Mouse (Mus musculus): Measurements from ENCODE around the gene Psmc3ip. TPM values are rescaled to one million over a fixed set of nuclear protein-coding genes. Genes with fewer than 3 reads are reported as not detected.
A peak's percentile ranks its signal among the peaks of the same experiment; 100 is the strongest.

Psmc3ip gene
- polyA plus RNA-seq, 1 experiment from 2014 or later: 34.3 TPM

DNA sequence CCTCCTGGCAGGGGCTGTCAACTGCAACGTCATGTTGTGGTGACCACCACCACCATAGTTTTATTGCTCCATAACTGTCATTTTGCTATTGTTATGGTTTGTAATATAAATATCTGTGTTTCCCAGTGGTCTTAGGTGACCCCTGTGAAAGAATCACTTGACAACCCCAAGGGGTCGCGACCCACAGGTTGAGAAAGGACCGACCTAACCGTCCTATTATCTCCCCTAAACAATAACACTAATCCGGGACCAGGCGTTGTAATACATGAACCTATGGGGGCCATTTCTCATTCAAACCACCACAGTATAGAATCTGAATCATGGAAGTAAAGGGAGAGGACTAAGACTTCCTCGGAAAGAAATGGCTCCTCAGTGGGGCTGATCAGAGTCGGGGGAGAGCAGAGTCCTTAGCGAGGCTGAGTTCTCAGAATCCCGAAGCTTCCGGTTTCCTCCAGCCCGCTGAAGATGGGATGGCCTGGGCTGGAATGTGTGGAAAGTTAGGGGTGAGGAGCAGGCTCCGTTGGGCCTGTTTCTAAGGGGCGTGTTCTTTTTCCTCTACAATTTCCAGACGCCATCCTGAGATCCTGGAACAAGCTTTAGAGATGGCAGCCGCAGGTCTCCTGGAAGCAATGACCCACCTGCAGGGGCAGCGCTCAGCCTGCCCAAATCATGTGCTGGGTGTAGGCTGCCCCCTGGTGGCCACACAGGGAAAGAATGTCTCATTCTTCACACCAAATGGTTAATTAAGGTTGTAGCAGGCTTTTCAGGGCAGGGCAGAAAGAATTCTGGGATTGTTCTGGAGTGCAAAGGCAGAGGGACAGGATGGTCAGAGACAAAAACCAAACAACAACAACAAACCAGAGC lies 28.5 kb downstream of the Psmc3ip start:
- H3K9ac ChIP-seq: peak overlapping the region; percentile 40; the same call in 1 of the 2 replicates
- H3K9me3 ChIP-seq (replicated peaks): no peaks in the 10 kb centered on the region
- H3K27me3 ChIP-seq: peaks cover 9% of the 10 kb centered on the region
- peaks cover 26% of the 10 kb centered on the region for H3K36me3 ChIP-seq
- peak overlapping the region; percentile 53 for H3K4me2 ChIP-seq (replicated peaks)
- no peak overlapping the region for H3K27ac ChIP-seq
- WGBS: 25% methylated on average over 18 of the region's 18 CpGs
- H3K4me1 ChIP-seq: peaks cover 27% of the 10 kb centered on the region
- peak overlapping the region; percentile 23 for H3K4me3 ChIP-seq
- no peak for ATAC-seq (ENCODE audit: low FRiP score)

GRCm38 (mm10) chr11:101065002-101065401 lies 30.2 kb downstream of the Psmc3ip start:
- Histone ChIP-seq H3K4me1 (peaks cover 19% of the 10 kb centered on the region), H3K9ac (no peak overlapping the region), H3K27ac (no peak overlapping the region), H3K9me3 (replicated peaks) (no peaks in the 10 kb centered on the region), H3K4me3 (no peak overlapping the region), H3K36me3 (peaks cover 43% of the 10 kb centered on the region), H3K4me2 (replicated peaks) (no peak overlapping the region), H3K27me3 (0 out of 2 replicates have a peak, but pooled peaks cover 2% of the 10 kb centered on the region)
- WGBS: 96% methylated on average over 9 of the region's 9 CpGs
- ATAC-seq (ENCODE audit: low FRiP score): no peak

DNA sequence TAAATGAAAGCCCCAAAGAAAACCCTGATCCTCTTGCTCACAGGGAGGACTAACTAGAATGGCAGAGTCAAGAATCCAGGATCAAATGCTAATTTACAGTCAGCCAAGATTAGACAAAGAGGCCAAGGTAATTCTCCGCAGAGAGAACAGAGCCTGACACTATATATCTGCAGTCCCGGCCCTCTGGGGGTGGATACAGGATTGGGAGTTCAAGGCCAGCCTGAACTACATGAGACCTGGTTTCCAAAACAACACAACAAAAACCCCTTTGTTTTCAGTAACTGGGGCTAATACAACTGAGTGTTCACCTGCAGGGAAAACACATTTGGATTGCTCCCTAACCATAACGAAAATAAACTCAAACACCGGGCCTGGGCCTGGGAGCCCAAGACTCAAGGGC lies 30.8 kb downstream of the Psmc3ip start:
- Histone ChIP-seq H3K4me1 (peaks cover 19% of the 10 kb centered on the region), H3K4me2 (replicated peaks) (no peak overlapping the region), H3K9ac (no peak overlapping the region), H3K9me3 (replicated peaks) (no peaks in the 10 kb centered on the region), H3K36me3 (peaks cover 48% of the 10 kb centered on the region), H3K27me3 (0 out of 2 replicates have a peak, but pooled peaks cover 2% of the 10 kb centered on the region), H3K4me3 (no peak overlapping the region), H3K27ac (peak overlapping the region; percentile 71)
- no peak for ATAC-seq (ENCODE audit: low FRiP score)
- 86% methylated on average over 4 of the region's 4 CpGs for WGBS

DNA sequence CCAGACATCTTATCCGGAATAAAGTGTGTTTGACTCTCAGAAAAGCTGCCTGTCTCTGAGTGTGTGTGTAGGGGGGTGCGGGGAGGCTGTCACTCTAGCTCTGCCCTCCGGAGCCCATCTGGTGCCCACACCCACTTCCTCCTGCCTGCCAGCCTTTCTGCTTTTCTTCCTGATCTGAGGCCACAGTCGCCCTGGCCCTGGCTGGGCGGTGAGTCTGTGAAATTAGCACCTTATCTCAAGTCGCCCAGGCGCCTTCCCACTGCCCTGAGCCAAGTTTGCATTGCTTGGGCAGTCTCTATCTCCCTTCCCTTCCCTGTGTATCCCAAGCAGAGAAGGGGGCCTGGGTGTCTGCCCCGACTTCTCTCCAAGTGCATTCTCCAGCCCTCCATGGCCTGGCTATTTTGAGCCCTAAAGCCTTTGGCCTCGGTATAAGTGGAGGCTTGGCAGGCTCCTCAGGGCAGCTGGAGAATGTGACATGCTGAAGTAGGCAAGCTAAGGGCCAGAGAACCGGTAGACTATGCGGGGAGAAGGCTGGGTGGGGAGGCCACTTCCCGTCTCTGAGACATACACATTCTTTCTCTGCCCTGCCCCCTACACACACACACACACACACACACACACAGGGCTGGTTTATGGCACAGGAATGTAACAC lies 31.4 kb downstream of the Psmc3ip start:
- Histone ChIP-seq H3K4me1 (peaks cover 19% of the 10 kb centered on the region), H3K27me3 (0 out of 2 replicates have a peak, but pooled peaks cover 2% of the 10 kb centered on the region), H3K36me3 (peaks cover 54% of the 10 kb centered on the region), H3K4me2 (replicated peaks) (no peak overlapping the region), H3K9ac (peak overlapping the region; percentile 27), H3K9me3 (replicated peaks) (no peaks in the 10 kb centered on the region), H3K4me3 (no peak overlapping the region), H3K27ac (peak overlapping the region; percentile 71)
- no peak for ATAC-seq (ENCODE audit: low FRiP score)
- 53% methylated on average over 12 of the region's 12 CpGs for WGBS

DNA sequence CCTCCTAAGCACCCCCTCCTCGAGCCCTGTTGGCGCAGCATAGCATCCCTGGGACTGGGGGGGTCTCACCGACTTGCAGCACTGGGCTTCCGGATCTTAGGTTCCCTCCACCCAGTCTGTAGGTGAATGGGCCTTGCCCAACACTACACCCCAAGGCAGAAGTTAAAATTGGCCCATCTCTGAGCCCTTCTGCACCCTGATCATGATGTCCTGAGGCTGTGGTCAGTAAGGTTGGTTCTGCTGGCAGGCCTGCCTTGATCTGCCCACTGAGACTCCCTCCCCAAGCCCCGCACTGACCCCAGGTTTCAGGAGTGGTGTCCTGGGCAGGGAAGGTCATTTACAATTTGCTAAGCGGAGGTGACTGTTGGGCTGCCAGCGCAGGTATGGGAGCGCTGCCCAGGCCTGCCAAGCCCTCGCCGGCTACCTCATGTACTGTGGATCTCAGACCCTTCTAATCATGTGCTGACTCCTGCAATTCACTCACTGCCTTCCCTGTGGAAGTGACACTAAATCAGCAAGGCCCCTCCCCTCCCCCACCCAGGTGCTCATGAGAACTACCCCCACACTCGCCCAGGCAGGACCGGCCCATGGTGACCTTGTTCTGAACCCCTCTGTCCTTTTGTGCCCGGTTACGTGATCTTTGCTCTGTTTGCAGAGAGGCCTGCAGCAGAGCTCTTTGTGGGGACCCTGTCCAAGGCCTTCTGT lies 32.1 kb downstream of the Psmc3ip start:
- Histone ChIP-seq H3K36me3 (peaks cover 61% of the 10 kb centered on the region), H3K4me2 (replicated peaks) (no peak overlapping the region)

DNA sequence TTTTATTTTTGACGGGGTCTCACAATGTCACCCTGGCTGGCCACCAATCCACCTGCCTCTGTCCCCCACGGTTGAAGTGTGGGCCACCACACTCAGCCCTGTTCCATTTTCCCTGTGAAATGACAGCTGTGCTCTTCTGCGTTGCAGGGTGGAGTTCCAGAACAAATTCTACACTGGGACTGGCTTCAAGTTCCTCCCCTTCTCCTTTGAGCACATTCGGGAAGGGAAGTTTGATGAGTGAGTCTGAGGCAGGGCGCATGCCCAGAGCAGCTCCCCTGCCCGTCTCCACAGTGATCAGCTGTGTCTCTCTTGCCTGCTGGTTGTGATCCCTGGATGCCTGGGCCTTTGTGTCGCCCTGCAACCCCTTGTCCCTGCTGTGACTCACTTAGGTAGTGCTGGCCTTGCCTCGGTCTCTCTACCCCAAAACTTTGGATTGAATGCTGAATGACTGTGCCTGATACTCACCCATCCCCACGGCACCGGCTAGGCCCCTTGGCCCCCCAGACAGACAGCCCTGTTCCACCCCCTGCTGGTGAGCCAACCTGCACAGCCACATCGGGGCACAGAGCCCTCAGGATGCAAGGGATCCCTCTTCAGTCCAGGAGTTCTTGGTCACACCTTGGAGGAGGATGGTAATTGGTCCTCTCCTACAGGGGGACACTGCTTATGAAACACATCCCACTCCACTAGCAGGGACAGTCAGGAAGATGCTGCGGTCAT lies 32.9 kb downstream of the Psmc3ip start:
- Histone ChIP-seq H3K4me2 (replicated peaks) (no peak overlapping the region), H3K4me3 (no peak overlapping the region), H3K36me3 (peaks cover 68% of the 10 kb centered on the region), H3K27me3 (no peaks in the 10 kb centered on the region), H3K4me1 (peaks cover 19% of the 10 kb centered on the region), H3K27ac (peak overlapping the region; percentile 71), H3K9ac (no peak overlapping the region), H3K9me3 (replicated peaks) (no peaks in the 10 kb centered on the region)
- ATAC-seq (ENCODE audit: low FRiP score): no peak
- 75% methylated on average over 12 of the region's 12 CpGs for WGBS

More for the DNA sequence above, 32.1 kb downstream of the Psmc3ip start:
- WGBS: 80% methylated on average over 14 of the region's 14 CpGs
- H3K9ac ChIP-seq: peak overlapping the region; percentile 27; the same call in 1 of the 2 replicates
- H3K9me3 ChIP-seq (replicated peaks): no peaks in the 10 kb centered on the region
- peaks cover 19% of the 10 kb centered on the region for H3K4me1 ChIP-seq
- H3K27ac ChIP-seq: peak overlapping the region; percentile 71
- H3K27me3 ChIP-seq: no peaks in the 10 kb centered on the region
- ATAC-seq (ENCODE audit: low FRiP score): no peak
- no peak overlapping the region for H3K4me3 ChIP-seq

- no peak overlapping the region for H3K9ac ChIP-seq
- H3K4me2 ChIP-seq (replicated peaks): no peak overlapping the region
- H3K36me3 ChIP-seq: peaks cover 79% of the 10 kb centered on the region
- H3K4me3 ChIP-seq: no peak overlapping the region
- ATAC-seq (ENCODE audit: low FRiP score): no peak
- peaks cover 16% of the 10 kb centered on the region for H3K4me1 ChIP-seq
- H3K9me3 ChIP-seq (replicated peaks): no peaks in the 10 kb centered on the region
- H3K27me3 ChIP-seq: no peaks in the 10 kb centered on the region
- H3K27ac ChIP-seq: no peak overlapping the region
- WGBS: 93% methylated on average over 5 of the region's 5 CpGs
Measured at GRCm38 (mm10) chr11:101061049-101061448, 34.2 kb downstream of the Psmc3ip start.

DNA sequence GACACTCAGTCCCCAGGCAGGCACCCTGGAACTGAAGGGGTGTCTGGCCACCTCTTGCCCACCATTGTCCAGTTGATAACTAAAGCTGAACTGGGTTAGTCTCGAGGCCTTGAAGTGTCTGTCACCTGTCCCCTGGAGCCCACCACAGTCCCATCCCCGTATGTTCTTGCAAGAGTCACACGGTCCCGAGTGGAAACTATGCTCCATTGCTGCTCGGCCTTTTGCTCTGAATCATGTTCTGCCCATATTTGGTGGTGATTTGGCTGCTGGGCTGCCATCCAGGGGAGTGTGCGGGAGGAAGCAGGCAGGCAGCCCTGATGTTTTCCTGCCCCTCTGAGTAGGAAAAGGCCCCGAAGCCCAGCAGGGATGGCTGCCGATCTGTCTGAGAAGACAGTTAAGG lies 35.1 kb downstream of the Psmc3ip start:
- H3K4me2 ChIP-seq (replicated peaks): no peak overlapping the region
- H3K36me3 ChIP-seq: peaks cover 85% of the 10 kb centered on the region
- no peaks in the 10 kb centered on the region for H3K27me3 ChIP-seq
- H3K4me3 ChIP-seq: no peak overlapping the region
- peaks cover 16% of the 10 kb centered on the region for H3K4me1 ChIP-seq
- peak overlapping the region; percentile 76 for H3K27ac ChIP-seq
- ATAC-seq (ENCODE audit: low FRiP score): no peak
- WGBS: 69% methylated on average over 8 of the region's 8 CpGs
- no peaks in the 10 kb centered on the region for H3K9me3 ChIP-seq (replicated peaks)
- H3K9ac ChIP-seq: no peak overlapping the region

GRCm38 (mm10) chr11:101059473-101059872 lies 35.8 kb downstream of the Psmc3ip start:
- 72% methylated on average over 10 of the region's 10 CpGs for WGBS
- Histone ChIP-seq H3K4me3 (no peak overlapping the region), H3K4me2 (replicated peaks) (no peak overlapping the region), H3K9me3 (replicated peaks) (no peaks in the 10 kb centered on the region), H3K4me1 (peaks cover 16% of the 10 kb centered on the region), H3K27ac (peak overlapping the region; percentile 76), H3K27me3 (no peaks in the 10 kb centered on the region), H3K9ac (no peak overlapping the region), H3K36me3 (peaks cover 90% of the 10 kb centered on the region)
- ATAC-seq (ENCODE audit: low FRiP score): no peak

DNA sequence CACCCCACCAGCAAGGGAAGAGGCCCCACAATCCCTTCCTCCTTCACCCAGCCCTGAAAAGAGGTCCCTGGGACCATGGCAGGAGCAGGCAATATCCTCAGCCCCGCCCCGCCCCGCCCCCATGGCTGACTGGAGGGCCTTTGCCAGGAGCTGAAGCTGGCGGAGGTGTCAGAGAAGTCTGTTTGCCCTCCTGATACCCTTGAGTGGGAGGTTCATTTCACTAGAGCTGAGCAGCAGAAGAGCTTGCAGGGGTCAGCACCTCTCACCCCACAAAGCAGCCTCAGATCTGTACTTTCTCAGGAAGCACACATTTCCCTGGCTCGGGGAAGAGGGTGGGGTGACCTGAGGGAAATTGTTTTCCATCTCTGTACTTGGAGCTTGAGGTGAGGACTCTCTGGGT lies 36.5 kb downstream of the Psmc3ip start:
- ATAC-seq (ENCODE audit: low FRiP score): no peak
- H3K9me3 ChIP-seq (replicated peaks): no peaks in the 10 kb centered on the region
- WGBS: 82% methylated on average over 5 of the region's 5 CpGs
- H3K4me3 ChIP-seq: no peak overlapping the region
- H3K4me2 ChIP-seq (replicated peaks): no peak overlapping the region
- H3K4me1 ChIP-seq: peaks cover 10% of the 10 kb centered on the region
- H3K9ac ChIP-seq: 0 out of 2 replicates have a peak overlapping the region, but pooled peaks have one; percentile 27
- peak overlapping the region; percentile 76; the same call in 1 of the 2 replicates for H3K27ac ChIP-seq
- peaks cover 89% of the 10 kb centered on the region for H3K36me3 ChIP-seq
- H3K27me3 ChIP-seq: no peaks in the 10 kb centered on the region

GRCm38 (mm10) chr11:101057860-101058259 lies 37.4 kb downstream of the Psmc3ip start:
- ATAC-seq (ENCODE audit: low FRiP score): no peak

More at GRCm38 (mm10) chr11:101057860-101058259, 37.4 kb downstream of the Psmc3ip start:
- Histone ChIP-seq H3K4me3 (no peak overlapping the region), H3K27me3 (no peaks in the 10 kb centered on the region), H3K4me2 (replicated peaks) (no peak overlapping the region), H3K9me3 (replicated peaks) (no peaks in the 10 kb centered on the region), H3K27ac (no peak overlapping the region), H3K9ac (no peak overlapping the region), H3K4me1 (peaks cover 1% of the 10 kb centered on the region; the same call in 1 of the 2 replicates), H3K36me3 (peaks cover 89% of the 10 kb centered on the region)
- 42% methylated on average over 5 of the region's 5 CpGs for WGBS
